Mouse (Mus musculus): Measurements from ENCODE around the gene Pheta1. TPM values are rescaled to one million over a fixed set of nuclear protein-coding genes. Genes with fewer than 3 reads are reported as not detected.

The Pheta1 gene
- polyA plus RNA-seq, 1 experiment from 2014 or later: 32.6 TPM

- no peaks in the 10 kb centered on the region for H3K9me3 ChIP-seq
- H3K27ac ChIP-seq: no peak overlapping the region
- no peaks in the 10 kb centered on the region for H3K27me3 ChIP-seq (replicated peaks)
- H3K4me1 ChIP-seq (replicated peaks): 0 out of 2 replicates have a peak, but pooled peaks cover 2% of the 10 kb centered on the region
- no peak for ATAC-seq
- no peak overlapping the region for H3K9ac ChIP-seq
- H3K36me3 ChIP-seq: peaks cover 40% of the 10 kb centered on the region
- no peak overlapping the region for H3K4me3 ChIP-seq (replicated peaks)
- WGBS: 92% methylated on average over 7 of the region's 7 CpGs
- no peak overlapping the region for H3K4me2 ChIP-seq (replicated peaks)
These were observed 30.4 kb upstream of the Pheta1 start for GRCm38 (mm10) chr5:121818401-121818800.

- no peak overlapping the region for H3K27ac ChIP-seq
- no peak overlapping the region for H3K9ac ChIP-seq
- no peak overlapping the region for H3K4me3 ChIP-seq (replicated peaks)
- WGBS: 87% methylated on average over 4 of the region's 4 CpGs
- H3K4me2 ChIP-seq (replicated peaks): no peak overlapping the region
- no peaks in the 10 kb centered on the region for H3K27me3 ChIP-seq (replicated peaks)
- peaks cover 39% of the 10 kb centered on the region for H3K36me3 ChIP-seq
- ATAC-seq: no peak
- H3K4me1 ChIP-seq (replicated peaks): 0 out of 2 replicates have a peak, but pooled peaks cover 2% of the 10 kb centered on the region
- no peaks in the 10 kb centered on the region for H3K9me3 ChIP-seq
These were observed 29.9 kb upstream of the Pheta1 start for GRCm38 (mm10) chr5:121818862-121819261.

- ATAC-seq: no peak
- peaks cover 39% of the 10 kb centered on the region for H3K36me3 ChIP-seq
These were observed 29.2 kb upstream of the Pheta1 start for GRCm38 (mm10) chr5:121819559-121819958.

GRCm38 (mm10) chr5:121820161-121820560 lies 28.6 kb upstream of the Pheta1 start:
- Histone ChIP-seq H3K27ac (no peak overlapping the region), H3K27me3 (replicated peaks) (no peaks in the 10 kb centered on the region), H3K36me3 (peaks cover 37% of the 10 kb centered on the region)

More at GRCm38 (mm10) chr5:121819559-121819958, 29.2 kb upstream of the Pheta1 start:
- H3K27me3 ChIP-seq (replicated peaks): no peaks in the 10 kb centered on the region
- 0 out of 2 replicates have a peak, but pooled peaks cover 8% of the 10 kb centered on the region for H3K4me1 ChIP-seq (replicated peaks)
- no peak overlapping the region for H3K4me2 ChIP-seq (replicated peaks)
- H3K27ac ChIP-seq: no peak overlapping the region
- no peaks in the 10 kb centered on the region for H3K9me3 ChIP-seq
- no peak overlapping the region for H3K4me3 ChIP-seq (replicated peaks)
- 92% methylated on average over 5 of the region's 5 CpGs for WGBS
- no peak overlapping the region for H3K9ac ChIP-seq

GRCm38 (mm10) chr5:121820657-121821056 lies 28.1 kb upstream of the Pheta1 start:
- Histone ChIP-seq H3K27ac (no peak overlapping the region), H3K27me3 (replicated peaks) (no peaks in the 10 kb centered on the region), H3K9ac (no peak overlapping the region), H3K9me3 (no peaks in the 10 kb centered on the region), H3K4me2 (replicated peaks) (no peak overlapping the region), H3K4me1 (replicated peaks) (0 out of 2 replicates have a peak, but pooled peaks cover 7% of the 10 kb centered on the region), H3K36me3 (peaks cover 37% of the 10 kb centered on the region), H3K4me3 (replicated peaks) (no peak overlapping the region)
- no peak; the same call in 1 of the 2 replicates for ATAC-seq
- WGBS: 79% methylated on average over 3 of the region's 3 CpGs

More at GRCm38 (mm10) chr5:121820161-121820560, 28.6 kb upstream of the Pheta1 start:
- Histone ChIP-seq H3K4me1 (replicated peaks) (0 out of 2 replicates have a peak, but pooled peaks cover 7% of the 10 kb centered on the region), H3K9me3 (no peaks in the 10 kb centered on the region), H3K9ac (no peak overlapping the region), H3K4me2 (replicated peaks) (no peak overlapping the region), H3K4me3 (replicated peaks) (no peak overlapping the region)
- 75% methylated on average over 2 of the region's 2 CpGs for WGBS
- no peak for ATAC-seq

GRCm38 (mm10) chr5:121821116-121821515 lies 27.7 kb upstream of the Pheta1 start:
- no peaks in the 10 kb centered on the region for H3K27me3 ChIP-seq (replicated peaks)
- H3K9me3 ChIP-seq: no peaks in the 10 kb centered on the region
- 90% methylated on average over 5 of the region's 5 CpGs for WGBS
- H3K9ac ChIP-seq: no peak overlapping the region
- H3K36me3 ChIP-seq: peaks cover 33% of the 10 kb centered on the region
- H3K4me2 ChIP-seq (replicated peaks): no peak overlapping the region
- no peak for ATAC-seq
- H3K27ac ChIP-seq: no peak overlapping the region
- H3K4me1 ChIP-seq (replicated peaks): 0 out of 2 replicates have a peak, but pooled peaks cover 7% of the 10 kb centered on the region
- H3K4me3 ChIP-seq (replicated peaks): no peak overlapping the region

- no peaks in the 10 kb centered on the region for H3K27me3 ChIP-seq (replicated peaks)
- H3K36me3 ChIP-seq: peaks cover 32% of the 10 kb centered on the region
- H3K4me2 ChIP-seq (replicated peaks): no peak overlapping the region
- 0 out of 2 replicates have a peak, but pooled peaks cover 7% of the 10 kb centered on the region for H3K4me1 ChIP-seq (replicated peaks)
- H3K27ac ChIP-seq: no peak overlapping the region
- ATAC-seq: no peak
- no peak overlapping the region for H3K4me3 ChIP-seq (replicated peaks)
- H3K9me3 ChIP-seq: no peaks in the 10 kb centered on the region
- 75% methylated on average over 5 of the region's 5 CpGs for WGBS
- no peak overlapping the region for H3K9ac ChIP-seq
These were observed 27.2 kb upstream of the Pheta1 start for GRCm38 (mm10) chr5:121821552-121821951.

GRCm38 (mm10) chr5:121822786-121823505 lies 25.8 kb upstream of the Pheta1 start:
- peaks cover 7% of the 10 kb centered on the region; the same call in 1 of the 2 replicates for H3K4me1 ChIP-seq (replicated peaks)
- WGBS: 76% methylated on average over 7 of the region's 7 CpGs
- H3K4me2 ChIP-seq (replicated peaks): no peak overlapping the region
- H3K27me3 ChIP-seq (replicated peaks): no peaks in the 10 kb centered on the region
- H3K4me3 ChIP-seq (replicated peaks): no peak overlapping the region
- no peak overlapping the region for H3K27ac ChIP-seq
- no peak for ATAC-seq
- no peaks in the 10 kb centered on the region for H3K9me3 ChIP-seq
- H3K36me3 ChIP-seq: peaks cover 22% of the 10 kb centered on the region
- H3K9ac ChIP-seq: no peak overlapping the region

GRCm38 (mm10) chr5:121823668-121824067 lies 25.1 kb upstream of the Pheta1 start:
- Histone ChIP-seq H3K9me3 (no peaks in the 10 kb centered on the region), H3K27me3 (replicated peaks) (no peaks in the 10 kb centered on the region), H3K4me1 (replicated peaks) (peaks cover 11% of the 10 kb centered on the region), H3K36me3 (peaks cover 15% of the 10 kb centered on the region), H3K27ac (no peak overlapping the region), H3K4me2 (replicated peaks) (no peak overlapping the region), H3K9ac (no peak overlapping the region), H3K4me3 (replicated peaks) (no peak overlapping the region)
- 93% methylated on average over 1 of the region's 1 CpGs for WGBS
- ATAC-seq: no peak

- no peak for ATAC-seq
- Histone ChIP-seq H3K4me3 (replicated peaks) (no peak overlapping the region), H3K9me3 (no peaks in the 10 kb centered on the region), H3K4me2 (replicated peaks) (no peak overlapping the region), H3K27ac (peak overlapping the region; percentile 17; the same call in 1 of the 2 replicates), H3K36me3 (peaks cover 11% of the 10 kb centered on the region), H3K27me3 (replicated peaks) (no peaks in the 10 kb centered on the region), H3K9ac (no peak overlapping the region), H3K4me1 (replicated peaks) (peaks cover 16% of the 10 kb centered on the region)
- 61% methylated on average over 4 of the region's 4 CpGs for WGBS
These were observed 24.7 kb upstream of the Pheta1 start for GRCm38 (mm10) chr5:121824121-121824520.

GRCm38 (mm10) chr5:121825606-121826005 lies 23.2 kb upstream of the Pheta1 start:
- no peak overlapping the region for H3K9ac ChIP-seq
- H3K4me3 ChIP-seq (replicated peaks): no peak overlapping the region
- peaks cover 19% of the 10 kb centered on the region for H3K4me1 ChIP-seq (replicated peaks)
- no peaks in the 10 kb centered on the region for H3K9me3 ChIP-seq
- 94% methylated on average over 3 of the region's 3 CpGs for WGBS
- H3K4me2 ChIP-seq (replicated peaks): no peak overlapping the region
- no peak for ATAC-seq
- no peaks in the 10 kb centered on the region for H3K27me3 ChIP-seq (replicated peaks)
- H3K36me3 ChIP-seq: peaks cover 2% of the 10 kb centered on the region; the same call in 1 of the 2 replicates
- H3K27ac ChIP-seq: no peak overlapping the region

- Histone ChIP-seq H3K36me3 (peaks cover 2% of the 10 kb centered on the region; the same call in 1 of the 2 replicates), H3K9me3 (no peaks in the 10 kb centered on the region), H3K4me1 (replicated peaks) (peaks cover 27% of the 10 kb centered on the region), H3K27ac (no peak overlapping the region), H3K9ac (no peak overlapping the region), H3K4me2 (replicated peaks) (no peak overlapping the region), H3K27me3 (replicated peaks) (no peaks in the 10 kb centered on the region), H3K4me3 (replicated peaks) (no peak overlapping the region)
- ATAC-seq: no peak
- WGBS: 87% methylated on average over 4 of the region's 4 CpGs
These were observed 20.9 kb upstream of the Pheta1 start for GRCm38 (mm10) chr5:121827876-121828275.

All from intestine, embryonic 15.5 days (tissue).